Mouse (Mus musculus) thymus, adult 18-20 months (tissue): ENCODE measurements at regions not wholly inside any gene's neighbourhood (a gene's known extent, or its start where the extent isn't known, plus 50 kb on each side); places are given as distances from the start of the nearest gene placed in this dataset.

Experiments
- DNase-seq, 2 experiments: peaks; one replicate each; pipeline ENCODE4 v3.0.0; 2022; ENCODE audit warnings: mixed read lengths in 2 of 2

DNA sequence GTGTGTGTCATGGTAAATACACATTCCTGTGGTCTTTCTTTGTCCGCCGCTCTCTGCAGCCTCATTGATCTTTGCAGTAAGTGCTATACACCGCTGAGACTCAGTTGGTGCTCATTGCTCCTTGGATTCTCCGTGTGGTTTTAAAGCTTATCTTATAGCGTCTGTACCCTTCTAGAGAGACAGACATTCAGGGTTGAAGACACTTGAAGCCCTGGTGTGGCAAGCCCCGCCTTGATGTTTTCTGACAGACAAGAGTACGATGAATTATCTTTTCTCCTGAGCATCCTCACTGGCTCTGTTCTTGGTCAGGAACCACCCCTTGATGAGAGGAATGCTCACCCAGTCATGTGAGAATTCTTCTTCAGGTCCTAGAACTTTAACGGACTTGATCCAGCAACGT is 1182.7 kb upstream of the A1bg start:
- no peak for DNase-seq

- no peak for DNase-seq
Measured at GRCm38 (mm10) chr15:62104653-62105052, 1181.8 kb upstream of the A1bg start.

DNA sequence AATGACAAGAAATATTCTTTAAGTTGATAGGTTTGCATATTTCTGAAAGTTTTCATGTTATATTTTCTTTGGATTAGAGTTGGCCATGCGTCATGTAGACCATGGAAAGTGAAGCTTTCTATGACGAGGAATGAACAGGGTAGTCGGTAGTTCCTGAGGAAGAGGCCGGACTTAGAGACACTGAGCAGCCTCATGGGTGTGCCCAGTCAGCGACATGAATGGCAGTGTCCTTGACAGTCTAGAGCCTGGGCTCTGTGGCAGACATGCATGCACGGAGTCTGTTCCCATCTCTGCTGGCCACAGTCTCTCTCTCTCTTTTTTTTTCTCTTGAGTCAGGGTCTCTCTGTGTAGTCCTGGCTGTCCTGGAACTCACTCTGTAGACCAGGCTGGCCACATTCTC is 1176.9 kb upstream of the A1bg start:
- DNase-seq, result no peak

- DNase-seq, result no peak
Measured at GRCm38 (mm10) chr15:62098791-62099660, 1176.2 kb upstream of the A1bg start.

DNA sequence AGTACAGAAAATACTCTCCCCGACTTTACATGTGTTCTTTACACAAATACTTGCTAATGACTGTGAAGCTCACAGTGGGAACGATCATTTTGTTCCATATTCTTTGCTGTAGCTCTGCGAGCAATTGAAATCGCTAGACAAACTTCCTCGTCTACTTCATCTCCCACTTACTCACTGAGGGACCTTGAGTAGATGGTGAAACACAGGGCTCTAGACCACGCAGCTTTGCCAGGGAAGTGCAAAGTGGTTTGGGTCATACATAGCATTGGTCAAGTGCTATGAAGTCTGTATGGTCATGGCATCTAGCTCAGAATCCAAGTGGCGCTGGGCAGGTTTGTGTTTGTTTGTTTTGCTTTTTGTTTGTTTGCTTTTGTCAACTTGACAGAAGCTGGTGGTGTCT is 1174.0 kb upstream of the A1bg start:
- no peak for DNase-seq

DNA sequence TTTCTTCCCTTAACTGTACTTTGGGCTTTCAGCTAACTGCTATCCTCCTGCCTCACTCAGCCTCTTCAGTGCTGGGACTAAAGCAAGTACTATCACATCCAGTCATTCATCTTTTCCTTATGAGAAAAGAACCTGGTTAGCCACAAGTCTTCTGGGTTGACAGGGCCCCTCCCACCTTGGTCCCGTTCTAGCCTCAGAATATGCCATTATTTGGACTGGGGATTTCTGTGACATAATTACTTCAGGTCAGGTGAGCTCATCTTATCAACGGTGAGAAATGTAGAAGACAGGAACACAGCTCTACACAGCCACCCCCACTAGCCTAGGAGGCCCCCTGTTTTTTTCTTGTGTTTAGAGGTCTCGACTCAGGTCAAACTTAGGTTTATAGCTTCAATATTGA is 1172.4 kb upstream of the A1bg start:
- DNase-seq, result no peak

DNA sequence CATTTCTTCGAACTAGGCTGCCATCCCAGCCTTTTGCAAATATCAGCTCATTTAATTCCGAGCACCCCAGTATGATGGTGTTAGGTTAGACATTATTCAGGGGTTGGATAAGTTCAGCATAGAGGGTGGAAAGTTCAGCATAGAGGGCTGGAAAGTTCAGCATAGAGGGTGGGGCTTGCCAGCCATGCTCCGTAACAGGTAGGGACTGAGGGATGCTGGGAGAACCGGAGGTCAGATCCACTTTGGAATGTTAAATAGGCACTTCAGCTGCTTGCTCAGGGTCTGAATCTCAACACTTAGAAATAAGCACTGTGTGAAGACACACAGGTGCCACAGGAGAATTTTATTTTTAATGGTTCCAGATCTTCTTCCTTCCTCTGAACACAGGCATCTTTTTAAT is 1170.9 kb upstream of the A1bg start:
- DNase-seq, result no peak

GRCm38 (mm10) chr15:62092671-62093185 is 1169.9 kb upstream of the A1bg start:
- peak; percentile 46 to 66 for DNase-seq

- no peak for DNase-seq
Measured at GRCm38 (mm10) chr15:62091746-62092659, 1169.2 kb upstream of the A1bg start.

DNA sequence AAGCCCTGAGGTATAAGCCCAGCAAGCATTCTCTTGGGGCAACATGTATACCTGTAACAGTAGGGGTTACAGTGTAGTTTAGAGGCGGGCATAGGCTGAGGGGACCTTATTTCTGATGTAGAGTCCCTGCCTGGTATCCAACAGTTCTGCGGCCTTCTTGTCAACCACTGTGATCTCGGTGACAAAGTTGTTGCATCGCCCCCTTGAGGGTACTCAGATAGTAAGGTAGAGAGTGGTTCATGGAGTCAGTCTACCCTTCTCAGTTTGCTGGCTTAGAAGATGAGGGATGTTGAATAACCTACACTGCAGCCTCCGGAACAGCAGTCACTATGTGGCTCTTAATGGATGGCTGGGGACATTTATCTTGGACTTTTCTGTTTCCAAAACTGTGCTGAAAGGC is 1168.3 kb upstream of the A1bg start:
- no peak for DNase-seq

DNA sequence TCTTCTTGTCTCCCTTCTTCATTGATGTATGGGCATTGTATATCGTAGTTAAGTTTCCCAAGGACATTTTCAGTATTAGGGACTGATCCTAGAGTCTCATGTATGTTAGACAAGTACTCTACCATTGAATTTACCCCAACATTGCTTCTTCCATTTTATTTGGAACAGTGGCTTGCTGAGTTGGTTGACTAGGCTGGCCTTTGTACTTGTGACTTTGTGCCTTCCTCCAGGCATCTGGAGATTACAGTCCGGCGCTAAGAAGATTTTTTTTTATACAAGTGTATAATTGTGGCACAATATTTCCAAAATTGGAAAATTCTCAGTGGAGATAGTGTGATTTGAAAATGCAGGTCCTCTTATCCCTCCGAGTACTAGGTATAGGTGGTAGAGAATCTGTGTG is 1165.5 kb upstream of the A1bg start:
- DNase-seq, result no peak

GRCm38 (mm10) chr15:62087755-62088154 is 1164.9 kb upstream of the A1bg start:
- no peak for DNase-seq

GRCm38 (mm10) chr15:62086037-62086436 is 1163.2 kb upstream of the A1bg start:
- DNase-seq, result no peak

DNA sequence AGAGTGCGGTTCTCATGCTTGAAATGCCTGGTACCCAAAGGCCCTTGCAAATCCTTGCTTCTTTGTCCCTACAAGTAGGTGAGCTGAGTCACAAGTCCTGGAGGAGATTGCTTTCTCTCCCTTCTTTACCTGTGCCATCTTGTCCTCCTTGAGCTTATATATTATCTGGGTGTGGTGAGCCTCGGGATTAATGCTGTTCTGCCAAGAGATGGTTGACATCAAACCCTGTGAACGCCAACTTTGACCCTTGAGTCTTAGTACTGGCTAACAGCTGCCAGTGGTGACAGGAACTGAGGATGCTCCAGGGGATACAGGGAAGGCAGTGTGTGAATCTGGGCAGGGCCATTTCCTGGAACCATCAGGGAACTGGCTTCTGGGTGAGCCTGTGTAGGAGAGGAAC is 1160.5 kb upstream of the A1bg start:
- DNase-seq, result no peak

DNA sequence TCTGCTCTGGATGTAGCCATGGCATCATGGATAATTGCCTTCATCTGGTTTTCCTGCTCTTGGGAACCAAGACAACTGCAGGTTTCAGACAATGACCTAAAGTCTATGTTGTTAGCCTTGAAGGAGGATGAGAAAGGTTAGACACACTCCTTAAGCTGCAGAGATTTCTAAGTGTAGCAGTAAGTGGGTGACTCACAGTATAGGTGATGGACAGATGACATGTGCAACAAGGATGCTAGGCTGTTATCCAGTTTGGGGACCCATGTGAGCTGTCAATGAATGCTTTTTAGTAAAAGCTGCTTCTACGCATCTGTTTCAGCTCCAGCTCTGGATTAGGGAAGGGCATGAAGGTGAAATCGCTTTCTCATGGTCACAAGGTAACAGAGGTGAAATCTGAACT is 1159.7 kb upstream of the A1bg start:
- DNase-seq, result no peak

GRCm38 (mm10) chr15:62079155-62080109 is 1156.6 kb upstream of the A1bg start:
- no peak for DNase-seq

DNA sequence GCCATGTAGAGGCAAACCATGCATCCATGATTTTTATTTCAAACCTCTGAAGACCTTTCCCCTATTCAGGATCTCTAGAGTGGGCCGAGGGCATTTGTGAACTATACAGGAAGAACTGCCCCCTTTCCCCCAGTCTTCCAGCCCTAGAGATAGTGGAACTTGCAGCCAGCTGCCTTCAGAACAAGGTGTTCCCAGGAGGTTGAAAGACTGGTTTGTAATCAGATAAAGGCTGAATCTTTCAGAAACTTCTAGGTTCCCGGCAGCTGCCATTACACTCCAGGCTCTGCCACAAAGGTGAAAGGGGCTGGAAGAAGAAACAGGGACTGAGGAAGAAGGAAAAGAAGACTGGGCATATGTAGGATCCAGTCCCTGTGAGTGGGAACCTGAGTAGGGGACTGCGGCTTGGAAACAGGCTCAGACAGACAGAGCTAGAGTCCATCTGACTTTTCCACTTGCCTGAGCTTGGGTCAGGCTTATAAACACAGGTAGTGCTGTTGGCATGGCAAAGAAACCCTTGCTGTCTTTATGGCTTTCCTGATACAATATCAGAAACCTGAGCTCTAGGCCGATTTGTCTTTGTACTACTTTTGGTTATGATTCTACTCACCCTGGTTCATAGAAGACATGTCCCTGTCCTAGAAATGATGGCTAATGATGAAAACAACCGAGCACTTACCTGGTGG is 1153.9 kb upstream of the A1bg start:
- no peak for DNase-seq

GRCm38 (mm10) chr15:62074735-62075134 is 1151.9 kb upstream of the A1bg start:
- DNase-seq, result no peak

DNA sequence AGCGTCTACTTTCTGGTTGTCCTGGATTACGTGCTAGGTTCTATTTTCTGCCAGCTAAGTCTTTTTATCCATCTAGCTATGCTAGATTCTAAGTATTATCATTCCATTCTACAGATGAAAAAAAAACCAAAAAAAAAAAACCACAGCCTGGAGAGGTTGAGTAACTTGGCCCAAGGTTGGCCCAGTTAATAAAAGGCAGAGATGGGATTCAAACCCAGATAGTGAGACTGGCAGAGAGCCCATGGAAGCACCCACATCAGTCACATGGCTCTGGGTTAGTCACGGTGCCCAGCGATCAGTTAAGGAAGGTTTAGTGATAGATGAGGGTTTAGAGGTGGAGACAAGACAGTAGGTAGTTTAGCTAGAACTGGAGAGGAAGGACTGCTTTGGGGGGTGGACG is 1150.8 kb upstream of the A1bg start:
- DNase-seq, result no peak

DNA sequence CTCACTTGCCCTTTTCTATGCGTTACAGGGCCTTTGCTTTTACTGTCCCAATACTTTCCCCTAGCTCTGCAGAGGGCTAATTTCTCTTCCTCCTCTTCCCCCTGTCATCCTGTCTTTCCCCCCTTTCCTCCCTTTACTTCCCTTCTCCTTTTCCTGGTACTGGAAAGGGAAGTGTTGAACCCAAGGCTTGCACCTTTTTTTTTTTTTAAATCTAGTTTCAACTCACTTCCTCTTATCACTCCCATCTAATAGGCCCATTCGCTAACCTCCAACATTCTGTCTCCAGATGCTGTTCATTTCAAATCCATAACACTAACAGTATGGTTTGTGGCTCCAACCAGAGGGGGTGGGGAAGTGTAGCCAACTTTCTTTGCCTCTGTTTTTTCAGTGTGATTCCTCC is 1148.5 kb upstream of the A1bg start:
- DNase-seq, result no peak

- no peak for DNase-seq
Measured at GRCm38 (mm10) chr15:62068422-62069160, 1145.8 kb upstream of the A1bg start.
